Mouse (Mus musculus) liver, embryonic 16.5 days (tissue): ENCODE measurements around the gene Pitpnc1. TPM values are rescaled to one million over a fixed set of nuclear protein-coding genes. Genes with fewer than 3 reads are reported as not detected.
A peak's percentile ranks its signal among the peaks of the same experiment; 100 is the strongest.

Source experiments
- ATAC-seq: fragments of 200-750 bp; cut with Nextera tagmentation; 2 replicates; pipeline ENCODE4 v1.8.0; 2017; ENCODE audit warnings: low read depth, mild to moderate bottlenecking, moderate number of reproducible peaks, moderate library complexity
- H3K27ac ChIP-seq: fragments of 300-500 bp; sonication (generic); 2 replicates; pipeline ENCODE4 v1.5.1; 2014; ENCODE audit warnings: mild to moderate bottlenecking, low read length
- H3K27me3 ChIP-seq: fragments of 300-500 bp; sonication (generic); 2 replicates; pipeline ENCODE4 v1.6.1; 2014; ENCODE audit warnings: low read depth, low read length, mixed read lengths; ENCODE audit not compliant: control insufficient read depth, insufficient read depth
- H3K36me3 ChIP-seq: fragments of 300-500 bp; sonication (generic); 2 replicates; pipeline ENCODE4 v1.6.1; 2014; ENCODE audit warnings: mild to moderate bottlenecking; ENCODE audit not compliant: control insufficient read depth, insufficient read depth
- H3K4me1 ChIP-seq: fragments of 300-500 bp; sonication (generic); 2 replicates; pipeline ENCODE4 v1.6.1; 2014; ENCODE audit warnings: low read depth, low read length, mixed read lengths; ENCODE audit not compliant: control insufficient read depth
- H3K4me2 ChIP-seq: fragments of 300-500 bp; sonication (generic); 2 replicates; pipeline ENCODE4 v1.6.1; 2014; ENCODE audit warnings: low read depth, low read length, mixed read lengths
- H3K4me3 ChIP-seq: fragments of 300-500 bp; sonication (generic); 2 replicates; pipeline ENCODE4 v1.5.1; 2014; ENCODE audit warnings: low read depth, mild to moderate bottlenecking, low read length
- H3K9ac ChIP-seq: fragments of 300-500 bp; sonication (generic); 2 replicates; pipeline ENCODE4 v1.6.1; 2014; ENCODE audit warnings: low read depth, low read length
- H3K9me3 ChIP-seq: fragments of 300-500 bp; sonication (generic); replicated peaks from 2 replicates; pipeline ENCODE4 v1.6.1; 2016; ENCODE audit warnings: low read length; ENCODE audit not compliant: control insufficient read depth
- WGBS: fragments of 180-500 bp; shearing (Covaris S2); extraction: QIAGEN DNeasy Blood & Tissue Kit; methylation state at CpG from one replicate; pipeline ENCODE4 v1.1.7; 2014; ENCODE audit not compliant: insufficient replicate concordance; 5-methylcytosine and 5-hydroxymethylcytosine counted together
- polyA plus RNA-seq: library from polyadenylated mRNA; unstranded; fragments of >200 nt; fragmentation: Nextera tagmentation; extraction: Ambion mirVana; gene quantifications from 2 replicates; pipeline ENCODE4 v1.2.1, GENCODE M21; 2015

Gene Pitpnc1
- polyA plus RNA-seq, 1 experiment from 2014 or later = 7.6 TPM

DNA sequence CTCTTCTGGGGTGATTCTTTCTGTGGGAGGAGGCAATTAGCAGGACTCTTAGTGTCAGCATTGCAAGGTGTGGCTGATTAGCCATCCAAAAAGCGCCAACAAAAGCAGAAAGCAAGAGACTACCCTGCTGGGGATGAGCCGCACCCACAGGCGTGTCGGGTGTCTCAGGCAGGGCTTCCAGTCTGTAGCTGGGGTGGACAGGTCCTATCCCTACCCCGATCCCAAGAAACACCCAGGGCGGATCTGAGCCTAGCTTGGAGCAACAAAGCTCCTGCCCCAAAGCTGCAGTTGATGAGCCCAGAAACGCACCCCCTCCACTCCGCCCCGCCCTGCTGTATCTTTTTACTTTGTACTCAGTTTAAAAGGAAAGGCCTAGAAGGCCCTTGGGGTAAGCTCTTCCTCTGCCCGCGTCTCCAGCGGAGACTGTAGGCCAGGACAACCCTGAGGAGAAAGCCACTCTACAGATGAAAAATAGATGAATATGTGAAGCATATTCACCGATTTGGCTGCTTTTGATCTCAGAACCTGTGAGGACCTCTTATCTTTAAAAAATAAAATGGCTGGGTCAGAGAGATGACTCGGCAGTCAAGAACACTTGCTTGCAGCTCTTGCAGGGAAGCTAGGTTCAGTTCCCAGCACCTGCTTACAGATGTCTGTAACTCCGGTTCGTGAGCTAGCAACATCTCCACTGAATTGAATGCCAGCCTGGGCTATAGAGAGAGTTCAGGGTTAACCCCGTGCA is 21.2 kb downstream of the Pitpnc1 start:
- no peaks in the 10 kb centered on the region for H3K27me3 ChIP-seq
- peak overlapping the region; percentile 64 for H3K9ac ChIP-seq
- peak; percentile 81 for ATAC-seq
- peak overlapping the region; percentile 64 for H3K4me2 ChIP-seq
- H3K36me3 ChIP-seq = no peaks in the 10 kb centered on the region
- H3K27ac ChIP-seq = peak overlapping the region; percentile 89
- peak overlapping the region; percentile 30 for H3K4me3 ChIP-seq
- 38% methylated on average over 17 of the region's 17 CpGs for WGBS
- H3K9me3 ChIP-seq = no peaks in the 10 kb centered on the region
- peaks cover 62% of the 10 kb centered on the region for H3K4me1 ChIP-seq

DNA sequence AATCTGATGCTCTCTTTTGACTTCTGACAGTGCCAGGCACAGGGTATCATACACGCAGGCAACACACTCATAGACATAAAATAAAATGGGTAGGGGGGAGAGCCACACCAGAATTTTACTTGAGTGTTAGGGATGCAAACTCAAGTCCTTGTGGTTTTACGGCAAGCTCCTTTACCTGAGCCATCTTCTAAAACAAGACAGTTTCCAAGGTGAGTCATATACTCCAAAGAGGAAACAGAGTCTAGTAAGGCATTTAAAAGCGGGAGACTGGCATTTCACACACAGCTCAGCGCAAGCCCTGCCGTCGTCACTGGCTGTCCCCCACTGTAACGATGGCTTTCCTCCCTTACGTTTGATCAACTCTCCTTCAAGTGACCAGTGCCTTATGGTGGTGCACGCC is 22.6 kb downstream of the Pitpnc1 start:
- Histone ChIP-seq H3K4me2 (peak overlapping the region; percentile 62), H3K9me3 (no peaks in the 10 kb centered on the region), H3K36me3 (no peaks in the 10 kb centered on the region), H3K4me3 (no peak overlapping the region), H3K27ac (peak overlapping the region; percentile 77), H3K4me1 (peaks cover 62% of the 10 kb centered on the region), H3K27me3 (no peaks in the 10 kb centered on the region), H3K9ac (peak overlapping the region; percentile 51)
- ATAC-seq = no peak
- WGBS = 72% methylated on average over 9 of the region's 9 CpGs

DNA sequence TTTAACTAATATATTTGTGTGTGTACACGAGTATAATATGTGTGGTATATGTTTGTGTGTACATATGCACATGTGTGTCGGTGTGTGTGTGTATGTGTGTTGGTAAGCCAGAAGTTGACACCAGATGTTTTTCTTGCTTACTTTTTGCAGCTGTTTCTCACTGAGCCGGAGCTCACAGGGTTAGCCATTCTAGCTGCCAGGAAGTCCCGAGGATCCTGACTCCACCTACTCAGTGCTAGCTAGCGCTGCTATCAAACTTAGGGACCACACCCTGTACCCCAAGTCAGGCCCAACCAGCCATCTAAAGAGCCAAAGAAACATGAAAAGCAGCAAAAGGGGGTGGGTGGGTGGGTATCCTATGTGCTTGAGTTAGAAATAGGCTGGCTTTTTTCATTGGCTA is 23.1 kb downstream of the Pitpnc1 start:
- peak overlapping the region; percentile 58 for H3K9ac ChIP-seq
- H3K9me3 ChIP-seq = no peaks in the 10 kb centered on the region
- WGBS = 16% methylated on average over 5 of the region's 5 CpGs
- peak; percentile 83 for ATAC-seq
- H3K27ac ChIP-seq = peak overlapping the region; percentile 77
- H3K36me3 ChIP-seq = no peaks in the 10 kb centered on the region
- peak overlapping the region; percentile 62 for H3K4me2 ChIP-seq
- H3K27me3 ChIP-seq = no peaks in the 10 kb centered on the region
- peak overlapping the region; percentile 31 for H3K4me3 ChIP-seq
- H3K4me1 ChIP-seq = peaks cover 62% of the 10 kb centered on the region

DNA sequence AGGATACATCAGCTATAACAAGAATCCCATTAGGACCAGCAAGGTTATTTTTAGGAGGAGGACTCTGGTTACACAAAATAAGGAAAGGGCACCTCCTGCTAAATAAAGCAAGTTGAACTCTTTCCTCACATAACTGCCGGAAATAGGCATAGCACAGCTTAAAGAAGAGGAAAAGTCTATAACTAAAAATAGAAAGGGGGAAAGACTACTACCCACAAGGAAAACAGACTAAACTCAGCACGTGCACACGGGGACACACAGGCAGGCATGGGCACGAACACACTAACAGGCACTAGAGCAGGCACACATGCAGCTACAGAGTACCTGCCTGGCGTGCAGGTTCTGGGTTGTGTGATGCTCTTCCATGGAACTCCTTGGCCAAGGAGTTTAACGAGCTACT is 23.8 kb downstream of the Pitpnc1 start:
- H3K4me2 ChIP-seq = peak overlapping the region; percentile 62

DNA sequence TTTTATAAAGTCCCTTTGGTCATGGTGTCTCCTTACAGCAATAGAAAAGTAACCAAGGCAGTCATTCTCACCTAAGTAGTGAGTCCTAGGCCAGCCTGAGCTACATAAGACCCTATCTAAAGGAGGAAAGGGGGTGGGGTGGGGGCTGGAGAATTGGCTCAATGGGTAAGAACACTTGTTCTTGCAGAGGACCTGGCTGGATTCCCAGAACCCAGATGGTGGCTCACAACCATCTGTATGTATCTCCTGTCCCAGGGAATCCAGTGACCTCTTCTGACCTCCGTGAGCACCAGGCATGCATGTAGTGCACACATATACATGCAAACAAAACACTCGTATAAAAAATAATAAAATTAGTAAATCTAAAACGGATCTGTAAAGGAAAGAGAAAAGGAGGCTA is 24.8 kb downstream of the Pitpnc1 start:
- no peak overlapping the region for H3K27ac ChIP-seq

More for the DNA sequence above, 23.8 kb downstream of the Pitpnc1 start:
- Histone ChIP-seq H3K4me3 (peak overlapping the region; percentile 31; the same call in 1 of the 2 replicates), H3K9me3 (no peaks in the 10 kb centered on the region), H3K9ac (peak overlapping the region; percentile 58), H3K27me3 (no peaks in the 10 kb centered on the region), H3K4me1 (peaks cover 55% of the 10 kb centered on the region), H3K36me3 (no peaks in the 10 kb centered on the region), H3K27ac (peak overlapping the region; percentile 74)
- ATAC-seq = no peak
- WGBS = 41% methylated on average over 6 of the region's 6 CpGs

DNA sequence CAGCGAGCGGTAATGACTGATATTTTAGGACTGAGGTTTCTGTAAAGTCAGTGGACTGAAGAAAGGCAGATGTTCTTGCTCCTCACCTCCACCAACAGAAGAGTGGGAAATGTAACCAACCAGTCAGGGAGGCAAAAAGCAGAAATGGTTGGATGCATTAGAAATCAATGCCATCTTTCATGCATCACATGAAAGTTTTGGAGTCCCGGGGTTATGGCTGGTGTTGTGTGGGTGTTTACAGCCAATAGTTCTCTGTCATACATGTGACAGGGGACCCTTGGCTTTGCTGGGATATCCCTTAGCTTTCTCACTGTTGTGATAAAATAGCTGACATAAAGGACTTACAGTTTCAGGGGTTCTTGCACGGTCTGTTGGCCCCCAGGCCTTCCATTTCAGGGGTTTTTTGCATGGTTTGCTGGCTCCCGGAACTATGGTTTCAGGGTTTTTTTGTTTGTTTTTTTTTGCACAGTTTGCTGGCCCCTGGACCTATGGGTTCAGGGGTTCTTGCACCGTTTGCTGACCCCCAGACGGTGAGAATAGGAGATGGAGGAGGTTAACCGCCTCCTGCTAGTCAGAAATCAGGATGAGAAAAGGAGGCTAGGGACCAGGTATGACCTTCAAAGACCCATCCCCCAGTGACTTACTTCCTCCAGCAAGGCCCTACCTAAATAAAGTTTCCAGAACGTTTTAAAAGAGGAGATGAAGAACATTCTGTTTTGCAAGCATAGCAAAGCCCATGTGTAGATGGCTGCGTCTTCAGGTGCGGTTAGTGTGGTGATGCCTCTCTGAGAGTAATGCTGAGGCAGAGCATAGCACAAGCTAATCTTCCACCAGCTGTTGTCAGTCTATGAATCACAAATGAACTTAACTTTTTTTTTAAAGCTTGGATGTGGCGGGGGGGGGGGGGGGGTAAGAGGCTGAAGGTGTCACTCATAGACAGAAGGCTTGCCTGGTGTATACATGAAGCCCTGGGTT is 27.1 kb downstream of the Pitpnc1 start:
- Histone ChIP-seq H3K27me3 (no peaks in the 10 kb centered on the region), H3K27ac (peak overlapping the region; percentile 16; the same call in 1 of the 2 replicates), H3K4me2 (no peak overlapping the region), H3K36me3 (no peaks in the 10 kb centered on the region), H3K4me3 (no peak overlapping the region), H3K4me1 (peaks cover 26% of the 10 kb centered on the region), H3K9me3 (no peaks in the 10 kb centered on the region), H3K9ac (no peak overlapping the region)
- no peak for ATAC-seq
- 70% methylated on average over 12 of the region's 12 CpGs for WGBS

More for the DNA sequence above, 24.8 kb downstream of the Pitpnc1 start:
- Histone ChIP-seq H3K36me3 (no peaks in the 10 kb centered on the region), H3K4me3 (no peak overlapping the region), H3K9me3 (no peaks in the 10 kb centered on the region), H3K4me1 (peaks cover 45% of the 10 kb centered on the region), H3K27me3 (no peaks in the 10 kb centered on the region), H3K9ac (no peak overlapping the region), H3K4me2 (no peak overlapping the region)
- 79% methylated on average over 3 of the region's 3 CpGs for WGBS
- no peak for ATAC-seq

DNA sequence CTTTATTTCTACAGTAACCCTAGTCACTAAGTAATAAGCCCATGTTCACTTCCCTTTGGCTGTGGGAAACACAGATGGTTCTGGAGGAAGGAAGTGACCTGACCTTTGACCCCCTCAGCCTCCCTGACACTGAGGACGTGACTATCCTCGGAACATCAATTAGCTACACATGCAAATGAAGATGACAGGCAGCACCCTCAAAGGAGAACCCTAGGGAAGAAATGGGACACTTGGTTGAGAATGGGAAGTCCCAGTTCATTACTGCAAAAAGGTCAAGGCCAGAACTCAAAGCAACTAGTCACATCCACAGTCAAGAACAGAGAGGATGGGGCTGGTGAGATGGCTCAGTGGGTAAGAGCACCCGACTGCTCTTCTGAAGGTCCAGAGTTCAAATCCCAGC is 29.4 kb downstream of the Pitpnc1 start:
- Histone ChIP-seq H3K4me2 (no peak overlapping the region), H3K36me3 (no peaks in the 10 kb centered on the region), H3K4me1 (peaks cover 7% of the 10 kb centered on the region), H3K9ac (no peak overlapping the region), H3K27me3 (no peaks in the 10 kb centered on the region), H3K27ac (0 out of 2 replicates have a peak overlapping the region, but pooled peaks have one; percentile 2), H3K9me3 (no peaks in the 10 kb centered on the region), H3K4me3 (no peak overlapping the region)
- WGBS = 47% methylated on average over 3 of the region's 3 CpGs
- ATAC-seq = no peak

DNA sequence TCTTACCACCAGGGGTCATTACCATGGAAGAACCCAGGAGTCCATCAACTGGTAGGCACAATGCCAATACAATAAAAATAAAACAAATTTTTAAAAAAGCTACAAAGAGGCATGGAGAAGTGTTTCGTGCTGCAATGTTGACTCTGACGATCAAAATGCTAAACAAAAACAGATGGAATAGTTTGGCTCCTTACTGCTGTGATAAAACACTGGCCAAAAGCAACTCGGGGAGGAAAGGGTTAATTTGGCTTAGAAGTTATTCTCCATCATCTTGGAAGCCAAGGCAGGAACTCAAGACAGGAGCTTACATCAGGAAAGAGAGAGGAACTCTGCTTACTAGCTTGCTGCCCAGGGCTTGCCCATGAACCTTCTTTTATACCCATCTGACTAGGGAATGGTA is 32.4 kb downstream of the Pitpnc1 start:
- Histone ChIP-seq H3K4me2 (no peak overlapping the region), H3K9ac (no peak overlapping the region), H3K27ac (no peak overlapping the region), H3K4me3 (no peak overlapping the region), H3K9me3 (no peaks in the 10 kb centered on the region), H3K36me3 (no peaks in the 10 kb centered on the region), H3K4me1 (peaks cover 3% of the 10 kb centered on the region), H3K27me3 (no peaks in the 10 kb centered on the region)
- no peak for ATAC-seq
- WGBS = 76% methylated on average over 3 of the region's 3 CpGs
